Mouse (Mus musculus): Measurements from ENCODE around the gene Mrpl58.

DNA sequence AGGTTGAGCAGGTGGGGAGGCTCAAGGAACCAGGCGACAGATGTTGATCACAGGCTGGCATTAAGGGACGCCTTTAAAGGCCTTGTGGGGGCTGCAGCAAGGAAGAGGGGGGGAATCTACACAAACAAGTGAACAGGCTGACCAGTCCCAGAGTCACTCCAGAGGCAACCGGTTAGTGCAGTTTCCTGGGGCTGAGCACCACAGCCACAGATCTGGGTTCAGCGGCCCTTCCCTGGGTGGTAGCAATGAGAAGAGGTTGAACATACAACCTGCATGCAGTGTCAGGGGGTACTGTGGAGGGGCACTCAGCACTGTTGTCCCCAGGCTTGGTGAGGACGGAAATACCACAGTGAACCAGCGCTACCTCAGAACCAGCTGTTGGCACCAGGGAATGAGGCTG is 29.8 kb downstream of the Mrpl58 start:
- TF ChIP-seq CTCF (IDR thresholded peaks at IDR 0.05; ENCODE audit: control insufficient read depth, insufficient read depth, insufficient read length) (no peak), USF1 (IDR thresholded peaks at IDR 0.05; ENCODE audit: low read depth) (no peak), CEBPB (IDR thresholded peaks at IDR 0.05; ENCODE audit: low read depth) (no peak)
